Mouse (Mus musculus) hindbrain, postnatal 0 days (tissue): Measurements from ENCODE around the gene Spock3. TPM values are rescaled to one million over a fixed set of nuclear protein-coding genes. Genes with fewer than 3 reads are reported as not detected.
"Not testable (repeated sequence)": the region's sequence is repeated elsewhere in the genome, so short reads cannot be mapped to it uniquely, and the experiment has no call there.

ENCODE experiments used
- ATAC-seq: fragments of 200-750 bp; cut with Nextera tagmentation; 2 replicates; pipeline ENCODE4 v1.8.0; 2017; ENCODE audit warnings: mild to moderate bottlenecking, moderate TSS enrichment, moderate library complexity
- DNase-seq: peaks from one replicate; pipeline ENCODE4 v3.0.0-alpha.2; 2015; ENCODE audit warnings: low spot score
- H3K27ac ChIP-seq: fragments of 300-500 bp; sonication (generic); 2 replicates; pipeline ENCODE4 v1.5.1; 2014; ENCODE audit warnings: mild to moderate bottlenecking
- H3K27me3 ChIP-seq: fragments of 300-500 bp; sonication (generic); 2 replicates; pipeline ENCODE4 v1.6.1; 2014; ENCODE audit warnings: low read length, mixed read lengths; ENCODE audit not compliant: insufficient read depth
- H3K36me3 ChIP-seq: fragments of 300-500 bp; sonication (generic); 2 replicates; pipeline ENCODE4 v1.6.1; 2014; ENCODE audit warnings: low read length, mixed read lengths; ENCODE audit not compliant: insufficient read depth
- H3K4me1 ChIP-seq: fragments of 300-500 bp; sonication (generic); 2 replicates; pipeline ENCODE4 v1.6.1; 2014; ENCODE audit warnings: antibody characterized with exemption, low read length, mixed read lengths; ENCODE audit not compliant: insufficient read depth
- H3K4me2 ChIP-seq: fragments of 300-500 bp; sonication (generic); 2 replicates; pipeline ENCODE4 v1.6.1; 2014; ENCODE audit warnings: low read depth, mild to moderate bottlenecking, low read length, moderate library complexity, mixed read lengths
- H3K4me3 ChIP-seq: fragments of 300-500 bp; sonication (generic); 2 replicates; pipeline ENCODE4 v1.5.1; 2014; ENCODE audit warnings: low read length
- H3K9ac ChIP-seq: fragments of 300-500 bp; sonication (generic); replicated peaks from 2 replicates; pipeline ENCODE4 v1.6.1; 2014; ENCODE audit warnings: mild to moderate bottlenecking, low read length, moderate library complexity, mixed read lengths
- H3K9me3 ChIP-seq: fragments of 300-500 bp; sonication (generic); 2 replicates; pipeline ENCODE4 v1.6.1; 2016; ENCODE audit warnings: low read length, mixed read lengths
- CTCF ChIP-seq: IDR thresholded peaks from 2 replicates; pipeline ENCODE4 v1.5.1; 2016; ENCODE audit warnings: antibody characterized with exemption, control low read depth, low read depth
- WGBS: fragments of 180-500 bp; shearing (Covaris S2); extraction: QIAGEN DNeasy Blood & Tissue Kit; methylation state at CpG from one replicate; pipeline ENCODE4 v1.1.7; 2014; 5-methylcytosine and 5-hydroxymethylcytosine counted together
- polyA plus RNA-seq: library from polyadenylated mRNA; unstranded; fragments of >200 nt; fragmentation: Nextera tagmentation; extraction: Ambion mirVana; gene quantifications from 2 replicates; pipeline ENCODE4 v1.2.1, GENCODE M21; 2015
- total RNA-seq: library from RNA; depleted of rRNA; stranded (reverse); fragments of >200 nt; gene quantifications from 2 replicates; pipeline ENCODE4 v1.2.3, GENCODE M21; 2014

Gene Spock3
- total and polyA plus RNA-seq, 2 experiments from 2014 or later = 64.7 to 118 TPM

- Histone ChIP-seq H3K9me3 (no peaks in the 10 kb centered on the region), H3K4me2 (no peak overlapping the region), H3K4me3 (no peak overlapping the region), H3K27ac (no peak overlapping the region), H3K27me3 (no peaks in the 10 kb centered on the region), H3K4me1 (no peaks in the 10 kb centered on the region), H3K36me3 (no peaks in the 10 kb centered on the region), H3K9ac (no peak overlapping the region)
- no peak for TF ChIP-seq CTCF
- ATAC-seq = no peak
- no peak for DNase-seq
- WGBS = 87% methylated on average over 2 of the region's 2 CpGs
Observed at GRCm38 (mm10) chr8:63098200-63098599, 147.4 kb downstream of the Spock3 start.

GRCm38 (mm10) chr8:63109761-63110160 is 159.0 kb downstream of the Spock3 start:
- ATAC-seq = no peak
- H3K4me3 ChIP-seq = no peak overlapping the region
- WGBS = 35% methylated on average over 1 of the region's 1 CpGs
- DNase-seq = no peak
- no peak overlapping the region for H3K4me2 ChIP-seq
- no peak overlapping the region for H3K9ac ChIP-seq
- no peak for TF ChIP-seq CTCF
- H3K27ac ChIP-seq = no peak overlapping the region
- no peaks in the 10 kb centered on the region for H3K36me3 ChIP-seq
- no peaks in the 10 kb centered on the region for H3K27me3 ChIP-seq
- no peaks in the 10 kb centered on the region for H3K9me3 ChIP-seq
- H3K4me1 ChIP-seq = no peaks in the 10 kb centered on the region

- no peak overlapping the region for H3K27ac ChIP-seq
- H3K4me3 ChIP-seq = no peak overlapping the region
- H3K36me3 ChIP-seq = no peaks in the 10 kb centered on the region
- H3K9ac ChIP-seq = no peak overlapping the region
- no peak for TF ChIP-seq CTCF
- no peak overlapping the region for H3K4me2 ChIP-seq
- H3K27me3 ChIP-seq = no peaks in the 10 kb centered on the region
- WGBS = 64% methylated on average over 1 of the region's 1 CpGs
- H3K4me1 ChIP-seq = no peaks in the 10 kb centered on the region
- peak; percentile 47; the same call in 1 of the 2 replicates for ATAC-seq
- no peaks in the 10 kb centered on the region for H3K9me3 ChIP-seq
- DNase-seq = no peak
Observed at GRCm38 (mm10) chr8:63112919-63113318, 162.1 kb downstream of the Spock3 start.

GRCm38 (mm10) chr8:63120508-63120907 is 169.7 kb downstream of the Spock3 start:
- 32% methylated on average over 2 of the region's 2 CpGs for WGBS
- DNase-seq (peak; percentile 30), ATAC-seq (no peak)
- H3K9ac ChIP-seq = no peak overlapping the region
- no peak overlapping the region for H3K4me3 ChIP-seq
- H3K4me2 ChIP-seq = no peak overlapping the region
- H3K4me1 ChIP-seq = no peaks in the 10 kb centered on the region
- H3K27me3 ChIP-seq = no peaks in the 10 kb centered on the region
- H3K9me3 ChIP-seq = no peaks in the 10 kb centered on the region
- H3K27ac ChIP-seq = no peak overlapping the region
- no peaks in the 10 kb centered on the region for H3K36me3 ChIP-seq
- no peak for TF ChIP-seq CTCF

- ATAC-seq (no peak), DNase-seq (no peak)
- H3K27ac ChIP-seq = no peak overlapping the region
- H3K36me3 ChIP-seq = no peaks in the 10 kb centered on the region
- H3K9me3 ChIP-seq = no peaks in the 10 kb centered on the region
- no peak overlapping the region for H3K4me2 ChIP-seq
- H3K4me1 ChIP-seq = no peaks in the 10 kb centered on the region
- no peaks in the 10 kb centered on the region for H3K27me3 ChIP-seq
- no peak overlapping the region for H3K9ac ChIP-seq
- H3K4me3 ChIP-seq = no peak overlapping the region
- no peak for TF ChIP-seq CTCF
- 88% methylated on average over 3 of the region's 3 CpGs for WGBS
Observed at GRCm38 (mm10) chr8:63135406-63135805, 184.6 kb downstream of the Spock3 start.

GRCm38 (mm10) chr8:63163861-63164260 is 213.1 kb downstream of the Spock3 start:
- H3K9me3 ChIP-seq, H3K4me3 ChIP-seq, H3K4me2 ChIP-seq, H3K27ac ChIP-seq, ATAC-seq, H3K9ac ChIP-seq, H3K4me1 ChIP-seq, H3K27me3 ChIP-seq, DNase-seq, H3K36me3 ChIP-seq: not testable (repeated sequence)
- WGBS = 53% methylated on average over 2 of the region's 2 CpGs

- H3K9ac ChIP-seq = no peak overlapping the region
- ATAC-seq = no peak
- H3K4me3 ChIP-seq = no peak overlapping the region
- H3K36me3 ChIP-seq = no peaks in the 10 kb centered on the region
- H3K27me3 ChIP-seq = no peaks in the 10 kb centered on the region
- no peaks in the 10 kb centered on the region for H3K9me3 ChIP-seq
- no peak overlapping the region for H3K4me2 ChIP-seq
- no peaks in the 10 kb centered on the region for H3K4me1 ChIP-seq
- H3K27ac ChIP-seq = no peak overlapping the region
- no peak for TF ChIP-seq CTCF
- peak; percentile 5 for DNase-seq
Observed at GRCm38 (mm10) chr8:63165326-63165725, 214.5 kb downstream of the Spock3 start.
